Mouse (Mus musculus) heart, embryonic 11.5 days (tissue): ENCODE results near the gene Snrpd3. TPM values are rescaled to one million over a fixed set of nuclear protein-coding genes. Genes with fewer than 3 reads are reported as not detected.
"Not testable (repeated sequence)": the region's sequence is repeated elsewhere in the genome, so short reads cannot be mapped to it uniquely, and the experiment has no call there.

Source experiments
- ATAC-seq: fragments of 200-750 bp; cut with Nextera tagmentation; replicated peaks from 2 replicates; pipeline ENCODE4 v1.8.0; 2017; ENCODE audit warnings: moderate library complexity; ENCODE audit not compliant: insufficient number of reproducible peaks, low FRiP score, low TSS enrichment
- H3K27ac ChIP-seq: fragments of 300-500 bp; sonication (generic); 2 replicates; pipeline ENCODE4 v1.5.1; 2014; ENCODE audit warnings: mild to moderate bottlenecking, low read depth, low read length
- H3K27me3 ChIP-seq: fragments of 300-500 bp; sonication (generic); 2 replicates; pipeline ENCODE4 v1.6.1; 2014; ENCODE audit warnings: mild to moderate bottlenecking, low read length, mixed read lengths; ENCODE audit not compliant: control insufficient read depth, insufficient read depth
- H3K36me3 ChIP-seq: fragments of 300-500 bp; sonication (generic); 2 replicates; pipeline ENCODE4 v1.6.1; 2014; ENCODE audit warnings: mild to moderate bottlenecking, low read length, moderate library complexity, mixed read lengths; ENCODE audit not compliant: control insufficient read depth, insufficient read depth
- H3K4me1 ChIP-seq: fragments of 300-500 bp; sonication (generic); 2 replicates; pipeline ENCODE4 v1.6.1; 2014; ENCODE audit warnings: low read length; ENCODE audit not compliant: control insufficient read depth, insufficient read depth
- H3K4me2 ChIP-seq: fragments of 300-500 bp; sonication (generic); 2 replicates; pipeline ENCODE4 v1.6.1; 2014; ENCODE audit warnings: mild to moderate bottlenecking, moderate library complexity
- H3K4me3 ChIP-seq: fragments of 300-500 bp; sonication (generic); 2 replicates; pipeline ENCODE4 v1.5.1; 2014; ENCODE audit warnings: low read depth, low read length
- H3K9ac ChIP-seq: fragments of 300-500 bp; sonication (generic); 2 replicates; pipeline ENCODE4 v1.6.1; 2014; ENCODE audit warnings: mild to moderate bottlenecking, low read depth, low read length, moderate library complexity
- H3K9me3 ChIP-seq: fragments of 300-500 bp; sonication (generic); replicated peaks from 2 replicates; pipeline ENCODE4 v1.6.1; 2016; ENCODE audit warnings: low read length; ENCODE audit not compliant: control insufficient read depth
- WGBS: fragments of 180-500 bp; shearing (Covaris S2); extraction: QIAGEN DNeasy Blood & Tissue Kit; methylation state at CpG from one replicate; pipeline ENCODE4 v1.1.7; 2014; ENCODE audit not compliant: insufficient replicate concordance; 5-methylcytosine and 5-hydroxymethylcytosine counted together
- polyA plus RNA-seq: library from polyadenylated mRNA; unstranded; fragments of >200 nt; fragmentation: Nextera tagmentation; extraction: Ambion mirVana; gene quantifications from 2 replicates; pipeline ENCODE4 v1.2.1, GENCODE M21; 2014

Snrpd3 gene
- polyA plus RNA-seq, 1 experiment from 2014 or later, result 121 TPM

DNA sequence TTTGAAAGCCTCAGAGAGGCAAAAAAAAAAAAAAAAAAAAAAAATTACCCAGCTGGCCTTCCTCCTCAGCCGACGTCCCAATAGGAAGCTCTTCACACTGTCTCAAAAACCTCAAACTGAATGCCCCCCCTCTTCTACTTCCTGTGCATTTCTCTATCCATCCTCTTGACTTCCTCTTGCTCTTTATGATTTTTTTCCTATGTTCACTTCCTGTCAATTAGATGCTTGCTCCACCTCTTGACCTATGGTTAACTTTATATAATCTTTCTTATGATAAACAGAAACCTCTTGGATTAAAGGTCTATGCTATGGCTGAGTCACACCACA, 25.5 kb upstream of the Snrpd3 start:
- Histone ChIP-seq H3K27ac (no peak overlapping the region), H3K4me3 (no peak overlapping the region), H3K4me1 (peaks cover 4% of the 10 kb centered on the region; the same call in 1 of the 2 replicates), H3K36me3 (no peaks in the 10 kb centered on the region), H3K9me3 (no peaks in the 10 kb centered on the region), H3K4me2 (no peak overlapping the region), H3K27me3 (no peaks in the 10 kb centered on the region), H3K9ac (no peak overlapping the region)
- 67% methylated on average over 2 of the region's 2 CpGs for WGBS
- no peak for ATAC-seq

DNA sequence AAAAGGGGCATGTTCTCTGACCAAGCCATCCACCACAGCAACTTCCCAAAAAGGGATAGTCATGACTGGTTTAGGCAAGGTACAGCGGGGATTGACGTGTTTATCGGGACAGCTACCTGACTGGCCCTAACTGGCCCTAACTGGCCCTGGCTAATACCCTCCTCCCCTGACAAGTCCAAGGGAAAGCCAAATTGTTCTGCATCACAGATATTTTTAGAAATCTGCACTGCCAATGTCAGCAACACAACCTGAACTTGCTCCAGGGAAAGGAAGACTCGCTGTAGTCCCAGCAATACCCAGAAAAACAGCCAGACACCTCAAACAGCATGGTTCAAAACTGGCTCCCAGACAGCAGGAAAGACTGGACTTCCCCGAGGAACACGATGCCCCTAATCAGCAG, 22.0 kb upstream of the Snrpd3 start:
- WGBS, result 54% methylated on average over 6 of the region's 6 CpGs
- H3K4me2 ChIP-seq, result no peak overlapping the region
- no peak overlapping the region for H3K27ac ChIP-seq
- H3K4me3 ChIP-seq, result no peak overlapping the region
- no peaks in the 10 kb centered on the region for H3K27me3 ChIP-seq
- no peak overlapping the region for H3K9ac ChIP-seq
- peaks cover 4% of the 10 kb centered on the region; the same call in 1 of the 2 replicates for H3K4me1 ChIP-seq
- no peaks in the 10 kb centered on the region for H3K36me3 ChIP-seq
- no peak for ATAC-seq
- no peaks in the 10 kb centered on the region for H3K9me3 ChIP-seq

DNA sequence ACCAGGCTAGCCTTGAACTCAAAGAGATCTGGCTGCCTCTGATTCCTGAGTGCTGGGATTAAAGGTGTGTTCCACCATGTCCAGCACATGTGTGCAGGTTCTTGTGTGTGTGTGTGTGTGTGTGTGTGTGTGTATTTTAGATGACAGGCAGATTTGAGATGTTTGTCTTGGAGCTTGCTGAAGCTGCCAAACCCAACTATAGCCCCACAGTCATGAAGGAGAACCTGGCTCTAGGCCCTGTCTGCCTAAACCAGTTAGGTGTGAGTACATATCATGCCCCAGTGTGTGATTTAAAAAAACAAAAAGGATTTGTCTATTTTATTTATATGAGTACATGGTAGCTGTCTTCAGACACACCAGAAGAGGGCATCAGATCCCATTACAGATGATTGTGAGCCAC, 21.4 kb upstream of the Snrpd3 start:
- H3K9ac ChIP-seq, result no peak overlapping the region
- ATAC-seq, result no peak
- H3K36me3 ChIP-seq, result no peaks in the 10 kb centered on the region
- no peaks in the 10 kb centered on the region for H3K9me3 ChIP-seq
- H3K4me3 ChIP-seq, result no peak overlapping the region
- no peaks in the 10 kb centered on the region for H3K27me3 ChIP-seq
- H3K4me2 ChIP-seq, result no peak overlapping the region
- H3K4me1 ChIP-seq, result peaks cover 4% of the 10 kb centered on the region; the same call in 1 of the 2 replicates
- H3K27ac ChIP-seq, result no peak overlapping the region

DNA sequence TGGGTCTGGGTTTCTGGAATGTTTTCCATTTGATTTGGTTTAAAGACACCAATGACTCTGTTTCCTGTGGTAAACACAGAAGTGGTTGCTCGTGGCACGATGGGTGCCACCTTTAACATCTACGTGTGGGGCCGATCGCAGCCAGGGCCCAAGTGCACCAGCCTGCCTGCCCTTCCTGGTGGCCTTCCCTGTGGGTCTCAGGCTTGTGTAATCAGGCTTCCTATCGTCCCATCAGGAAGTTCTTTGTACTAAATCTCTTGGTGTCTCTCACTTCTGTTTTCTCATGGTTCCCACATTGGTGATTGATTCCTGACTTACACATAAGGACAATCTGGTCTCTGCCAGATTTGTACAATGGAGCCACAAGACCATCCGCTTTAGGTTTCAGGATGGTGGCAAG, 18.1 kb upstream of the Snrpd3 start:
- H3K4me2 ChIP-seq, H3K9ac ChIP-seq, H3K4me3 ChIP-seq, H3K36me3 ChIP-seq, ATAC-seq, H3K27me3 ChIP-seq, H3K4me1 ChIP-seq, H3K9me3 ChIP-seq, H3K27ac ChIP-seq: not testable (repeated sequence)
- 80% methylated on average over 7 of the region's 7 CpGs for WGBS

DNA sequence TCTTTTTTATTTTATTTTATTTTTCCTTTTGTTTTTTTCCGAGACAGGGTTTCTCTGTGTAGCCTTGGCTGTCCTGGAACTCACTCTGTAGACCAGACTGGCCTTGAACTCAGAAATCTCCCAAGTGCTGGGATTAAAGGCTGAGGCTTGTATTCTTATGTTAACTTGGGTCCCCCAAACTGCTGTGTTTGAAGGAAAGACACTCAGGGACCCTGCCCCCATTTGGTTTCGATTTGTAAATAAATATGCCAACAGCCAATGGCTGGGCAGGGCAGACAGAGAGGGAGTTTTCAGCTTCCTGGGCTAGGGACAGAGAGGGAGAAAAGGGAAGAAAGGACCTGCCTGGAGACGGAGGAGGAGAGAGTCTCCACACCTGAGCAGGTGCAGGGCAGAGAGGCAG, 17.6 kb upstream of the Snrpd3 start:
- no peaks in the 10 kb centered on the region for H3K27me3 ChIP-seq
- no peak overlapping the region for H3K9ac ChIP-seq
- H3K4me3 ChIP-seq, result no peak overlapping the region
- no peaks in the 10 kb centered on the region for H3K36me3 ChIP-seq
- H3K4me2 ChIP-seq, result no peak overlapping the region; the same call in 1 of the 2 replicates
- no peak for ATAC-seq
- peaks cover 4% of the 10 kb centered on the region; the same call in 1 of the 2 replicates for H3K4me1 ChIP-seq
- 50% methylated on average over 3 of the region's 3 CpGs for WGBS
- no peaks in the 10 kb centered on the region for H3K9me3 ChIP-seq
- H3K27ac ChIP-seq, result no peak overlapping the region

DNA sequence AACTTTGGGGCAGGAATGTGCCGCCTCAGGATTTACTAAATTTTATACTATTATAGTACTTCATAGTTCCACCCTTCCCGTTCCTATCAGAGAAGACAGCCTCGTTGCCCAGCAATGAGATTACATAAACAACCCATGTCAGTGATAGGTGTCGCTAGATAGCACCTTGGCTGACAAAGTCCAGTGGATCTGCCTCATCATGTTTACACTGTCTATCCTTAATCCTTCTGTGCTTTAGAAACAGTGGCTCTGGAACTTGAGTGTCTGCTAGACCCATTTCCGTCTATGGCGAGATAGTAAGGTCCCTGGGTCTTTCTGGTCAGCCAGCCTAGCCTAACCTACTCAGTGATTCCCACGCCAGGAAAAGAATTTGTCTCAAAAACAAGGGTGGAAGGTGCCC, 17.0 kb upstream of the Snrpd3 start:
- Histone ChIP-seq H3K4me3 (no peak overlapping the region), H3K4me1 (peaks cover 2% of the 10 kb centered on the region; the same call in 1 of the 2 replicates), H3K4me2 (no peak overlapping the region; the same call in 1 of the 2 replicates), H3K9ac (no peak overlapping the region), H3K27me3 (no peaks in the 10 kb centered on the region), H3K9me3 (no peaks in the 10 kb centered on the region), H3K36me3 (no peaks in the 10 kb centered on the region), H3K27ac (no peak overlapping the region)
- no peak for ATAC-seq
- 34% methylated on average over 7 of the region's 7 CpGs for WGBS

DNA sequence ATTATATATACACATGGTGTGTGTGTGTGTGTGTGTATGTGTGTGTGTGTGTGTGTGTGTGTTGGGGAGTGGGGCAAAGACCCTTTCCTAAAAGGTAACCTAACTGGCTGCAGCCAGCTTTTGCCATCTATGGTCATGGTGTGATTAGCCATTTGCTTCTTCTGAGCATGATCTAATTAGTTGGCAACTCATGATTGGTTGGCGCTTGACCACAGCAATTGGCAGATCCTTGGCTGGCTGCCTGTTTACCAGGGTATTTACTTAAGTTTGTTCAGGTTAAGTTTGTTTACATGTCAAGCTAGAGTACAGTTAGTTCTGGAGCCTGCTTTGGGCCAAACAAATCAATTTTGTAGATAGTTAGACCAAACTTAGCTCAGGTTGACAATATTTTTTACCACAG, 15.7 kb upstream of the Snrpd3 start:
- Histone ChIP-seq H3K4me2 (no peak overlapping the region), H3K4me3 (no peak overlapping the region), H3K27ac (no peak overlapping the region), H3K9me3 (no peaks in the 10 kb centered on the region), H3K4me1 (no peaks in the 10 kb centered on the region), H3K27me3 (no peaks in the 10 kb centered on the region), H3K36me3 (peaks cover 2% of the 10 kb centered on the region; the same call in 1 of the 2 replicates), H3K9ac (no peak overlapping the region)
- no peak for ATAC-seq
- WGBS, result 92% methylated on average over 1 of the region's 1 CpGs

DNA sequence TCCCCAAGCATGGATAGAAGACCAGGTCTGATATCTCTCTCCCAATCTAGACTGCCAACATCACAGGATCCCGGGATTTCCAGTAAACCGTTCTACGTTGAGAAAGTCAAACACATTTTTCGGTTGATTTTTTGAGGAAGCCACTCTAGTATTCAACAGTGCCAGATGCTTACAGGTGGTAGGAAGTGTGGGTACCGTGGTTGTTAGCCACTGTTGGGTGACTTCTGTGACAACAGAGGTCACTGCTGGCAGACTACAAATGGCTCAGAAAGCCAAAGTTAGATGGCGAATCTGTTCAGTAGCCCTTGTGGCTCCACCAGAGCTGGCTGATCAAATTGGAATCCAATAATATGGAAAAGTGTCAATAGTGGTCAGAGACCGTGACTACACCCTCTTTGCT, 13.7 kb upstream of the Snrpd3 start:
- no peak overlapping the region for H3K9ac ChIP-seq
- no peak overlapping the region for H3K27ac ChIP-seq
- no peak for ATAC-seq
- H3K4me3 ChIP-seq, result no peak overlapping the region
- H3K4me2 ChIP-seq, result no peak overlapping the region
- 91% methylated on average over 7 of the region's 7 CpGs for WGBS
- no peaks in the 10 kb centered on the region for H3K27me3 ChIP-seq
- peaks cover 11% of the 10 kb centered on the region for H3K36me3 ChIP-seq
- no peaks in the 10 kb centered on the region for H3K9me3 ChIP-seq
- no peaks in the 10 kb centered on the region for H3K4me1 ChIP-seq

DNA sequence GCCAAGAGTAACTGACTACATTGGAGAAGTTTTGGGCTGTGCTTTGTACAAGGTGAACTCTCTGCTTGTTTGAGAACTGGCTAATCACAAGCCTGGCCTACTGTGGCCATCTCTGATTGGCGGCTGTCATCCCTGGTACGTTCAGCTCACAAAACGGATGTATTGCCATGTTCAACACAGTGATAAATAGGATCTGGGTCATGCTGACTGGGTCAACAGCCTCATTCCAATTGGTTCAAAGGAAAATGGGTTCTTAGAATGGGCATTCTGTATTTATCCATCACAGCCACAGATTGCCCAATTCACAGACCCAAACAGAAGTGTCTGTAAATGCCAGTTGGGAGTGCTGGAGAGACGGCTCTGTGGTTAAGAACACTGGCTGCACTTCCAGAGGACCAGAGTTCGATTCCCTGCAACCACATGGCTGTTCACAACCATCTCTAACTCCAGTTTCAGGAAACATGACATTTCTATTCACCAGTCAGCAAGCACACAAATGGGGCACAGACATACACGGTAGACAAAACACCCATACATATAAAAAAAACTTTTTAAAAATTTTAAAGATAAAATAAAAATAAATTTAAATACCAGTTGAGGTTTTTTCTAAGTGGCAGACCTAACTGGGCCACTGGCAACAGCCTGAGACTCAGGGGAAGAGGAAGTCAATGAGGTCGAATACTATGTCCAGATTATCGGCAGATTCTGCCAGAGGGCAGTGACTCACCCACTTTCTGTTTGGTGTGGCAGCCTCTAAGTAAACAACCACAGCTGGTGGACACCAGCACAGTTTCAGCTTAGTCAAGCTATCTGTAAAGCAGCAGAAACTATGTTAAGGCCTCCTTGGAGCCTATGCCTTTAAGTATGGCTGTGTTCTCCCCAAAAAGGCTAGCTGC, 12.9 kb upstream of the Snrpd3 start:
- Histone ChIP-seq H3K27ac (no peak overlapping the region), H3K4me1 (no peaks in the 10 kb centered on the region), H3K36me3 (peaks cover 18% of the 10 kb centered on the region), H3K9ac (no peak overlapping the region), H3K4me2 (no peak overlapping the region), H3K9me3 (no peaks in the 10 kb centered on the region), H3K27me3 (no peaks in the 10 kb centered on the region), H3K4me3 (no peak overlapping the region)
- WGBS, result 79% methylated on average over 8 of the region's 8 CpGs
- no peak for ATAC-seq
